Mouse (Mus musculus) heart, embryonic 13.5 days (tissue): ENCODE data around the gene Rfc3. TPM values are rescaled to one million over a fixed set of nuclear protein-coding genes. Genes with fewer than 3 reads are reported as not detected.
A peak's percentile ranks its signal among the peaks of the same experiment; 100 is the strongest.
"Not testable (repeated sequence)": the region's sequence is repeated elsewhere in the genome, so short reads cannot be mapped to it uniquely, and the experiment has no call there.

Experiments
- ATAC-seq: fragments of 200-750 bp; cut with Nextera tagmentation; 2 replicates; pipeline ENCODE4 v1.8.0; 2017; ENCODE audit warnings: moderate TSS enrichment; ENCODE audit not compliant: insufficient number of reproducible peaks, low FRiP score, low TSS enrichment; ENCODE audit errors: extremely low read depth
- H3K27ac ChIP-seq: fragments of 300-500 bp; sonication (generic); replicated peaks from 2 replicates; pipeline ENCODE4 v1.5.1; 2015; ENCODE audit warnings: moderate library complexity, mild to moderate bottlenecking, inconsistent platforms
- H3K27me3 ChIP-seq: fragments of 300-500 bp; sonication (generic); replicated peaks from 2 replicates; pipeline ENCODE4 v1.6.1; 2015; ENCODE audit warnings: mild to moderate bottlenecking, inconsistent platforms
- H3K36me3 ChIP-seq: fragments of 300-500 bp; sonication (generic); 2 replicates; pipeline ENCODE4 v1.6.1; 2015; ENCODE audit warnings: mild to moderate bottlenecking, inconsistent platforms
- H3K4me1 ChIP-seq: fragments of 300-500 bp; sonication (generic); 2 replicates; pipeline ENCODE4 v1.6.1; 2015; ENCODE audit warnings: inconsistent platforms
- H3K4me2 ChIP-seq: fragments of 300-500 bp; sonication (generic); 2 replicates; pipeline ENCODE4 v1.6.1; 2015; ENCODE audit warnings: inconsistent platforms, mild to moderate bottlenecking, moderate library complexity
- H3K4me3 ChIP-seq: fragments of 300-500 bp; sonication (generic); 2 replicates; pipeline ENCODE4 v1.5.1; 2015; ENCODE audit warnings: moderate library complexity, mild to moderate bottlenecking, inconsistent platforms
- H3K9ac ChIP-seq: fragments of 300-500 bp; sonication (generic); 2 replicates; pipeline ENCODE4 v1.6.1; 2015; ENCODE audit warnings: inconsistent platforms, mild to moderate bottlenecking, moderate library complexity
- H3K9me3 ChIP-seq: fragments of 300-500 bp; sonication (generic); 2 replicates; pipeline ENCODE4 v1.6.1; 2016; ENCODE audit warnings: inconsistent platforms
- WGBS: fragments of 180-500 bp; shearing (Covaris S2); methylation state at CpG from one replicate; pipeline ENCODE4 v1.1.7; 2015; ENCODE audit warnings: mixed read lengths; 5-methylcytosine and 5-hydroxymethylcytosine counted together
- polyA plus RNA-seq: library from polyadenylated mRNA; unstranded; fragments of >200 nt; fragmentation: Nextera tagmentation; extraction: Ambion mirVana; gene quantifications from 2 replicates; pipeline ENCODE4 v1.2.1, GENCODE M21; 2015

Gene Rfc3
- polyA plus RNA-seq, result 52.1 and 57.1 TPM in 2 replicates

DNA sequence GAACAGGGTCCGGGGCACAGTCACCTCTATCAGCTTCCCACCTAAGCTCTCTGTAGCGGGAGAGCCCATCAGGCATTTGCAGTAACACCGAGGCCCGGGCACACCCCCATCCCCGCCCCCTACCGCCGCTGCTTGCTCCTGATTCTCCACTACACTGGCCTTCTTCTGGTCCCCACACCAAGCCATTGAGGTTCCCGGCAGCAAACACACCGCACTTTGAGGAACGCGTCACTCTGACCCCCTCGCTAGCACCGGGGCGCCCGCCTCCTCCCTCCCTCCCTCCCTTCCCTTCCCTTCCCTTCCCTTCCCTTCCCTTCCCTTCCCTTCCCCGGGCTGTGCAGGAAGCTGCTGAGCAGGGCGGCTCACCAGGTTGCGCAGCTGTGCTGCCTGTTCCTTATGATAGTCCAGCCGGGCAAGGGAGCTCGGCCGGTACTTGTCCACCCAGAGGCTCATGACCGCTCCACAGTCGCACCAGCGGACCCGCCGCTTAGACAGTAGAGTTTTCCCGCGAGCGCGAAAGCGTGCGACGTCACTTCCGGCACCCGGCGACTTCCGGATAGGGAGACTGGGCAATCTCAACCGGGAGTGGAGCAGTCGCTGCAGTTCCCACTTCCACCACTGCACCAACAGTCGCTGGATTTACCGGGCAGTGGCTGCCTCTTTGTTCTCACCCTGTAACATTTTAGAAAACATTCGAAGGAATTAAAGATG lies at the start of gene Rfc3:
Rfc3 (minus strand) TSS at position 543 of the 711 bp plus-strand sequence.
- Histone ChIP-seq H3K36me3 (peaks cover 38% of the 10 kb centered on the region), H3K4me1 (peaks cover 9% of the 10 kb centered on the region), H3K27ac (peak within 1 kb of the TSS; percentile 88), H3K9ac (peak within 1 kb of the TSS; percentile 89), H3K4me2 (peak within 1 kb of the TSS; percentile 81), H3K9me3 (no peaks in the 10 kb centered on the region), H3K27me3 (no peaks in the 10 kb centered on the region), H3K4me3 (peak within 1 kb of the TSS; percentile 76)
- WGBS, result under 1% methylated on average over 38 of the region's 42 CpGs
- peak; percentile 89 for ATAC-seq

DNA sequence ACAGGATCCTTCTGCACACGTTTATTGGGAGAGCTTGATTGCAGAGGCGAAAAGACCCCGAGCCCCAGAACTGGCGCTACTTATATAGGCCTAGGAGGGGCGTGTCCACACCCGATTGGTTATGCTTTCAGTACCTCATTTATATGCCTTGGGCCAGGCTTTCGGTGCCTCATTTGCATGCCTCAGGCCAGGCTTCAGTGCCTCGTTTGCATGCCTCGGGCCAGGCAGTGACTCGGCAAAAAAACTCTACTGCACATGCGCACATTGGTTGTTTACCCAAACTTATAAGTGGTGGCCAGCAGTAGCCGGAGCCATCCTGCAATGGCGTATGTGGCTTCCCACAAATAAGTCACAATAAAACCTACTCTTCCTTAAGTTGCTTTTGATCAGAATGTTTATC lies 42.6 kb upstream of the Rfc3 start:
- ATAC-seq, result not testable (repeated sequence)

DNA sequence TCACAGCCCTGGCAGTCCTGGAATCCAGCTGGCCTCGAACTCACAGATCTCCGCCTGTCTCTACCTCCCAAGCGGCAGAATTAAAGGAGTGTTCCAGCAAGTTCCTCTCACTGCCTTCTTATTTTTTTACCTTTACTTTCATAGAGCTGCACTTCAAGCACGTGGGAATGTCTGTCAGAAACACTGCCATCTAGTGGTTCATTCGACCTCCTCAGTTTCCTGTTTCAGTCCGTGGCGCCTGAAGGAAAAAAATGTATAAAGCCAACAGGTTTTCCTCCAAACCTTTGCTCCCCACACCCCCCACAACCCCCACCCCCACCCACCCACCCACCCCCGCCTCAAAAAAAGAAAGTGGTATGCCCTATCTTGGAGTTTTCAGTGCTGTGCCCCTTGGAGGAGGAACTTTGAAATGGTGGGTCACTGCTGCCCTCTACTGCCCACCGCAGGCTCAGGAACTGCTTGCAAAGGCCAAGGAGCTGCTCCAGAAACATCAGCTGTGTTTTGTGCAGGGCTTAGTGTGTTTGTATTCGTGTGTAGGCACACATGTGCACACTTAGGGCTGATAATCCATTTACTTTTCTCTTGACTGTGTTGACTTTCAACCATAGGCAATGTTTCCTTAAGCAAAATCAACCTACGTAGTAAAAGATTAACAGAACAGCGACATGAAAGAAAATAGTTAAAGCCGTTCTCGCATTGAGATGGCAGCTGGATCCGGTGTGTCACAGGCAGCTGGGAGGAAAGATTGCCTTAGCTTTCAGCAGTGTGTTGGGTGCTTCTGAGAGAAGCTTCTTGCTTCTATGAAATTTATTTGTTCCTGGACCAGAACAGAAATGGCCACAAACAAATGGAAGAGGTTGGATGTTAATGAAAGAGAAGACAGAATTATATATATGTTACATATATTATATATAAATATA lies 35.8 kb upstream of the Rfc3 start:
- Histone ChIP-seq H3K4me3 (no peak overlapping the region), H3K9me3 (no peaks in the 10 kb centered on the region), H3K27ac (no peak overlapping the region), H3K27me3 (no peaks in the 10 kb centered on the region), H3K4me2 (peak overlapping the region; percentile 56), H3K9ac (no peak overlapping the region; the same call in 1 of the 2 replicates), H3K36me3 (no peaks in the 10 kb centered on the region), H3K4me1 (no peaks in the 10 kb centered on the region)
- WGBS, result 24% methylated on average over 15 of the region's 15 CpGs
- no peak for ATAC-seq

More for the DNA sequence above, 42.6 kb upstream of the Rfc3 start:
- not testable (repeated sequence) for H3K9ac ChIP-seq, H3K4me3 ChIP-seq, H3K9me3 ChIP-seq, H3K4me2 ChIP-seq, H3K4me1 ChIP-seq, H3K27ac ChIP-seq, H3K36me3 ChIP-seq, H3K27me3 ChIP-seq
- 86% methylated on average over 13 of the region's 13 CpGs for WGBS

DNA sequence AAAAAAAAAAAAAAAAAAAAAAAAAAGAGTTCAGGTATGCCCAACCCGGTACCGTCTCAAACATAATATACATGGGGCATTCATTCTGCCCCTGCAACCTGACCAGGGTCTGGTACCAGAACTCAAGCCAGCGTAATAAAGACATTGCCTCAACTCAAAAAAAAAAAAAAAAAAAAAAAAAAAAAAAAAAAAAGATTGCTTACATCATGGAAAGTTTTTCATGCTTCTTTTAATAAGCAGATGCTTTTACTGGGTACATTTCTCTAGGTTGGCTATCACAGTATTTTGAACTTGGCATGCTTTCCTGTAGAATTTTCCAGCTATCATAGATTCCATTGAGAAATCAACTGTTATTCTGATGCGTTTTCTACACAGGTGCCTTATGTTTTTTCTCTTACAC lies 11.2 kb upstream of the Rfc3 start:
- no peak overlapping the region for H3K4me3 ChIP-seq
- no peaks in the 10 kb centered on the region; the same call in 1 of the 2 replicates for H3K9me3 ChIP-seq
- H3K4me1 ChIP-seq, result no peaks in the 10 kb centered on the region
- H3K27ac ChIP-seq, result no peak overlapping the region
- H3K27me3 ChIP-seq, result no peaks in the 10 kb centered on the region
- no peak for ATAC-seq
- no peak overlapping the region for H3K9ac ChIP-seq
- WGBS, result 85% methylated on average over 4 of the region's 4 CpGs
- no peak overlapping the region for H3K4me2 ChIP-seq
- H3K36me3 ChIP-seq, result no peaks in the 10 kb centered on the region

DNA sequence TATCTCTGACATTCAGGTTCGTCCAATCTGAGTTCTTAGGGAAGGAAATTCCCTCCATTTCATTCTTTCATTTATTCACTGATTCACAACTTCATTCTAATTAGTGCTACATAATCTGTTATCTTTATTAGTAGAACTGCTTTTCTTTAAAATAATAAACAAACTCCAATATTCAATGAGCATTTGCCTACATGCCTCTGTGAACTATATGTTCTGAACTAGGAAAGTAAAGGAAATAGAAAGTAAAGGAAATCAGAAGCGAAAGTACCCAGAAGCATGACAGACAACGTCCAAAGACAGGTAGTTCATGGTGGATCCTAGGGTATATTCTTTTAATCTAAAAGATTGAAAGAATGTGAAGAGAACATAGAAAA lies 356 bp upstream of the Rfc3 start:
- H3K4me1 ChIP-seq, result peaks cover 9% of the 10 kb centered on the region
- H3K9me3 ChIP-seq, result no peaks in the 10 kb centered on the region
- no peak for ATAC-seq
- 65% methylated on average over 3 of the region's 3 CpGs for WGBS
- no peaks in the 10 kb centered on the region for H3K27me3 ChIP-seq
- H3K9ac ChIP-seq, result no peak overlapping the region; the same call in 1 of the 2 replicates
- peak overlapping the region; percentile 81 for H3K4me2 ChIP-seq
- H3K4me3 ChIP-seq, result peak overlapping the region; percentile 76
- H3K27ac ChIP-seq, result no peak overlapping the region; the same call in 1 of the 2 replicates
- H3K36me3 ChIP-seq, result peaks cover 32% of the 10 kb centered on the region

DNA sequence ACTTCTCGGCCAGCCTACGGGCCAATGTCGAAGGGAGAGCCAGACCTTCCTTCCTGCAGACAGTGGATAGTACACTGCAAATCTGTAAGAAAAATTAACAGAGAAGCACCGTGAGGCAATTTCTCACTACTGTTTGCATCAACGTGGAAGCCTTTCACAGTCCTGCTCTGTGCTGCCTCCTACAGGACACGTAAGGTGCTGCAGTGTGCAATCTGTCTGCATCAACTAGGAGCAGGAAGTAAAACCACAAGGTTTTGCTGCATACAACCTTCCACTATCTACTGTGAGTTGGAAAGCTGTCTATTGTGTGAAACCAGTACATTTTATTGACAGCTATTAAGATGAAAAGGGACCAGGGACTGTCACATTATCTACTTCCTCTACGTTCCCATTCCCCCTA lies 6.2 kb downstream of the Rfc3 start:
- 92% methylated on average over 7 of the region's 7 CpGs for WGBS
- Histone ChIP-seq H3K27me3 (no peaks in the 10 kb centered on the region), H3K4me1 (peaks cover 4% of the 10 kb centered on the region), H3K9me3 (0 out of 2 replicates have a peak, but pooled peaks cover 2% of the 10 kb centered on the region), H3K9ac (no peak overlapping the region), H3K36me3 (peaks cover 98% of the 10 kb centered on the region), H3K4me3 (no peak overlapping the region), H3K4me2 (no peak overlapping the region), H3K27ac (no peak overlapping the region)
- no peak for ATAC-seq

DNA sequence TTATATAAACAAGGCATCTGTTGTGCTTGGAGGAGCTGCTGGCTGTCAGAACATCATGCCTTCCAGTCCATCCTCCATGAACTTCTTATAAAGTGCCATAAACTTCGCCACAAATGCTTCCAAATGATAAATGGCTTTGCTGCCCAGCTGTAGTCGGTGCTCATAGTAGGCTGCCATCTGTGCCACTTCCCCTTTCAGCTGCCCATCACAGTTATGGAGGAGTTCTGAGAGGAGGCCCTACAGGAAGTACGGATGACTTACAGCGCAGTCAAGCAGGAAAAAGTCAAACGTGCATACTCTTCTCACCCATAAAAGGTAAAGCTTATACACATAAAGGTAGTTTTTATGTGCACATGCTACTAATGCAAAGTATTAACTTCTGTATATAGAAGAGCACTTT lies 8.2 kb downstream of the Rfc3 start:
- whole genome bisulfite sequencing, result 89% methylated on average over 5 of the region's 5 CpGs

DNA sequence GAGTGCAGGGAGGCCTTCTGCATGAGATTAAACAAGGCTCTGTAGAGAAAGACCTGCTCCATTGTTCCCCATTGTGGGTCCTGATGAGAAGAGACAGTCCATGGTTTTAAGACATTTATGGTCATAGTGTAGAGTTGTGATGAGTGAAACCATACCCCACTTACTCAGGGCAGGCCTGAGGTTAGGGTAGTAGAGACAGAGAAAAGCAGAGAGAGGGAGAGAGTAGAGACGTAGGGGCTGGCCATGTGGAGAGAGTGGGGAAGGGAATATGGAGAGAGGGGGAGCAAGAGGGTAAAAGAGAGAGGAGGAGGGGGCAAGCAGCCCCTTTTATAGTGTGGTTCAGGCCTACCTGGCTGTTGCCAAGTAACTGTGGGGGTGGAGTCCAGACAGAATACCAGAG lies 8.9 kb downstream of the Rfc3 start:
- WGBS, result 94% methylated on average over 1 of the region's 1 CpGs
- Histone ChIP-seq H3K4me3 (no peak overlapping the region), H3K36me3 (peaks cover 73% of the 10 kb centered on the region), H3K9ac (no peak overlapping the region), H3K4me1 (no peaks in the 10 kb centered on the region), H3K9me3 (0 out of 2 replicates have a peak, but pooled peaks cover 2% of the 10 kb centered on the region), H3K4me2 (no peak overlapping the region), H3K27ac (no peak overlapping the region), H3K27me3 (no peaks in the 10 kb centered on the region)
- ATAC-seq, result no peak

More for the DNA sequence above, 8.2 kb downstream of the Rfc3 start:
- H3K4me3 ChIP-seq, result no peak overlapping the region
- H3K27ac ChIP-seq, result no peak overlapping the region
- H3K4me2 ChIP-seq, result no peak overlapping the region
- H3K9me3 ChIP-seq, result 0 out of 2 replicates have a peak, but pooled peaks cover 2% of the 10 kb centered on the region
- H3K36me3 ChIP-seq, result peaks cover 81% of the 10 kb centered on the region
- no peak overlapping the region for H3K9ac ChIP-seq
- no peaks in the 10 kb centered on the region for H3K4me1 ChIP-seq
- no peak for ATAC-seq
- no peaks in the 10 kb centered on the region for H3K27me3 ChIP-seq

DNA sequence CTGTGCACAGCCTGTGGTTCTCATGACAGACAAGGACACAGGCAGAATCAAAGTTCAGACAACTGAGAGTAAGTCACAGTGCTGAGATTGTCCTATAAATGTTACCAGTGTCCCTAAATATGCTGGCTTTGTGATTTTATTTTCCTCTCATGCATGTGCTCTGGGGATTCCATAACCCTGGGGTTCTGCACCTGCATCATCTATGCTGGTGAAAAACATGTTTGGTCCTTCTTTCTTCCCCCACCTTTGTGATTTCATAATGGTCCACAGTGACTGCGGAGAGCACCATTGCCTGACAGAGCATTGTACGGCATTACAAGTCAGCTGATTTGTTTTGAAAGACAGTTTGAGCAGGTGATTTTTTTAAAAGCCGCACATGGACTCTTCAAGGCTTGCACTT lies 45.1 kb downstream of the Rfc3 start, which contains the start of gene Vmn2r18:
Vmn2r18 (minus strand) TSS at position 101 of the 400 bp plus-strand sequence.
- no peaks in the 10 kb centered on the region for H3K4me1 ChIP-seq
- no peaks in the 10 kb centered on the region for H3K27me3 ChIP-seq
- ATAC-seq, result no peak
- WGBS, result 79% methylated on average over 3 of the region's 3 CpGs
- no peaks in the 10 kb centered on the region for H3K36me3 ChIP-seq
- no peak within 1 kb of the TSS for H3K4me2 ChIP-seq
- H3K9me3 ChIP-seq, result no peaks in the 10 kb centered on the region
- no peak within 1 kb of the TSS for H3K4me3 ChIP-seq
- H3K9ac ChIP-seq, result no peak within 1 kb of the TSS
- no peak within 1 kb of the TSS for H3K27ac ChIP-seq

DNA sequence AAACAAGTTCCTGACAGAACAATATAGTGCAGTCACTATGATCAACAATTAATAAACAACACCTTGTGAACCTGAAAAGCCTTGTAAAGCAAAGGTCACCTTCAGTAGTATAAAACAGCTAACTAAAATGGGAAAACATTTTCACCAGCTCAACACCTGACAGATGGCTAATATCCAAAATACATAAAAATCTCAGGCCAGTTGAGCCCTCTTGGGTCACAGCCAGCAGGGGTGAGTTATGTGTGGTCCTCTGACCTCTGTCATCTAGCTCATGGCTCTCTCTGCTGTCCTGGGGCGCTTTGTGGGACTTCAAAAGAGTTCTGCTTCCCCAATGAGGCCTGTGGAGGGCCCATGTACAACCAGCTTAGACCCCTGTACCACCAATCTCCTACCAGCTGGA lies 49.3 kb downstream of the Rfc3 start:
- H3K36me3 ChIP-seq, result no peaks in the 10 kb centered on the region
- 52% methylated on average over 1 of the region's 1 CpGs for WGBS
- H3K27me3 ChIP-seq, result no peaks in the 10 kb centered on the region
- no peaks in the 10 kb centered on the region for H3K4me1 ChIP-seq
- no peak overlapping the region for H3K4me2 ChIP-seq
- no peak overlapping the region for H3K4me3 ChIP-seq
- no peaks in the 10 kb centered on the region for H3K9me3 ChIP-seq
- no peak for ATAC-seq
- no peak overlapping the region for H3K27ac ChIP-seq
- H3K9ac ChIP-seq, result no peak overlapping the region
